Mouse (Mus musculus): Measurements from ENCODE around the gene Kpna1. TPM values are rescaled to one million over a fixed set of nuclear protein-coding genes. Genes with fewer than 3 reads are reported as not detected.
A peak's percentile ranks its signal among the peaks of the same experiment; 100 is the strongest.

Kpna1 gene
- total and polyA plus RNA-seq, 3 experiments = 22.1 to 63.9 (median 57.9) TPM

- no peak for TF ChIP-seq CHD1 (IDR thresholded peaks at IDR 0.05; ENCODE audit: low read depth, low read length)
Observed at GRCm38 (mm10) chr16:36040640-36041624, 62.4 kb downstream of the Kpna1 start, which contains the start of gene Wdr5b (continued).

- no peaks in the 10 kb centered on the region for H3K9me3 ChIP-seq (replicated peaks; ENCODE audit: low read length)
- dilution Hi-C loops (cut with MboI; ENCODE audit: extremely low pct_ligation_motif_present, extremely low pct_unique_long_range_greater_than_20kb, low sequenced_read_pairs) (no loop called here), in situ Hi-C loops (cut with MboI; ENCODE audit: low pct_ligation_motif_present, low pct_unique_long_range_greater_than_20kb, low sequenced_read_pairs) (no loop called here)
- H3K4me2 ChIP-seq (ENCODE audit: insufficient read depth, low read depth, poor library complexity, severe bottlenecking) = peak overlapping the region; percentile 95
- DNase-seq (ENCODE audit: extremely low read depth) = no peak
- TF ChIP-seq MAX (IDR thresholded peaks at IDR 0.05; ENCODE audit: low read length) (no peak), ZC3H11A (IDR thresholded peaks at IDR 0.05; ENCODE audit: low read depth, low read length) (no peak), MYC (IDR thresholded peaks at IDR 0.05; ENCODE audit: low read depth, low read length) (no peak), CHD1 (IDR thresholded peaks at IDR 0.05; ENCODE audit: low read depth, low read length) (peak; percentile 48; the same call in 1 of the 2 replicates), ELF1 (IDR thresholded peaks at IDR 0.05; ENCODE audit: low read depth, low read length) (no peak), POLR2AphosphoS2 (IDR thresholded peaks at IDR 0.05; ENCODE audit: low read depth, low read length) (no peak), RAD21 (IDR thresholded peaks at IDR 0.05; ENCODE audit: low read depth, low read length) (no peak), MEF2A (IDR thresholded peaks at IDR 0.05; ENCODE audit: borderline replicate concordance, low read depth, low read length) (no peak), RCOR1 (conservative IDR thresholded peaks at IDR 0.05; ENCODE audit: low read depth, low read length) (no peak), POLR2A (IDR thresholded peaks at IDR 0.05; ENCODE audit: low read depth, low read length) (no peak), ZNF384 (IDR thresholded peaks at IDR 0.05; ENCODE audit: low read depth, low read length) (no peak), ZMIZ1 (IDR thresholded peaks at IDR 0.05; ENCODE audit: low read depth, low read length) (no peak), SMC3 (IDR thresholded peaks at IDR 0.05; ENCODE audit: low read depth, low read length) (no peak), NELFE (IDR thresholded peaks at IDR 0.05; ENCODE audit: low read depth, low read length) (no peak), CTCF (conservative IDR thresholded peaks at IDR 0.05 in 1 of 2, IDR thresholded peaks at IDR 0.05 in 1 of 2; ENCODE audit: low read depth in 2 of 2, low read length in 2 of 2) (no peak), KAT2A (IDR thresholded peaks at IDR 0.05; ENCODE audit: insufficient replicate concordance, low read length) (0 out of 2 replicates have a peak, but pooled peaks have one; percentile 14)
- peaks cover 14% of the 10 kb centered on the region for H3K79me2 ChIP-seq (replicated peaks; ENCODE audit: control insufficient read depth, extremely low read depth, insufficient read depth, poor library complexity, severe bottlenecking)
- H3K4me3 ChIP-seq (replicated peaks in 1 of 3; ENCODE audit: low read depth in 2 of 3, low read length in 2 of 3, poor library complexity in 1 of 3) = peak overlapping the region; percentile 65 to 74 (median 65)
- H3K9ac ChIP-seq (ENCODE audit: insufficient read depth, low read depth) = peak overlapping the region; percentile 76
- peaks cover 25 to 58% of the 10 kb centered on the region in 2 experiments for H3K36me3 ChIP-seq (replicated peaks in 1 of 2; ENCODE audit: control insufficient read depth in 1 of 2, insufficient read depth in 1 of 2, low read length in 1 of 2)
- H3K27me3 ChIP-seq (replicated peaks) = no peaks in the 10 kb centered on the region
- peak overlapping the region; percentile 35 for H3K27ac ChIP-seq (ENCODE audit: insufficient read depth, low read depth)
- peaks cover 3 to 30% of the 10 kb centered on the region in 2 experiments; a peak in 3 of 4 replicates for H3K4me1 ChIP-seq (ENCODE audit: control insufficient read depth in 1 of 2, insufficient read depth in 2 of 2)
Observed at GRCm38 (mm10) chr16:36041625-36042020, 63.1 kb downstream of the Kpna1 start.

- dilution Hi-C loops (cut with MboI; ENCODE audit: extremely low pct_ligation_motif_present, extremely low pct_unique_long_range_greater_than_20kb, low sequenced_read_pairs) (no loop called here), in situ Hi-C loops (cut with MboI; ENCODE audit: low pct_ligation_motif_present, low pct_unique_long_range_greater_than_20kb, low sequenced_read_pairs) (no loop called here)
- H3K4me1 ChIP-seq (ENCODE audit: control insufficient read depth in 1 of 2, insufficient read depth in 2 of 2) = peaks cover 3 to 30% of the 10 kb centered on the region in 2 experiments; a peak in 3 of 4 replicates
- H3K36me3 ChIP-seq (replicated peaks in 1 of 2; ENCODE audit: control insufficient read depth in 1 of 2, insufficient read depth in 1 of 2, low read length in 1 of 2) = peaks cover 36 to 60% of the 10 kb centered on the region in 2 experiments
- no peak for TF ChIP-seq NELFE (IDR thresholded peaks at IDR 0.05; ENCODE audit: low read depth, low read length)
- 0 out of 2 replicates have a peak, but pooled peaks have one; percentile 12 for TF ChIP-seq MAX (IDR thresholded peaks at IDR 0.05; ENCODE audit: low read length)
- DNase-seq (ENCODE audit: extremely low read depth) = peak; percentile 21
- H3K27ac ChIP-seq (ENCODE audit: insufficient read depth, low read depth) = no peak overlapping the region
- H3K4me3 ChIP-seq (replicated peaks in 1 of 3; ENCODE audit: low read depth in 2 of 3, low read length in 2 of 3, poor library complexity in 1 of 3) = no peak overlapping the region
- H3K9me3 ChIP-seq (replicated peaks; ENCODE audit: low read length) = peaks cover 4% of the 10 kb centered on the region
- no peak overlapping the region for H3K4me2 ChIP-seq (ENCODE audit: insufficient read depth, low read depth, poor library complexity, severe bottlenecking)
- H3K9ac ChIP-seq (ENCODE audit: insufficient read depth, low read depth) = no peak overlapping the region
- peaks cover 14% of the 10 kb centered on the region for H3K79me2 ChIP-seq (replicated peaks; ENCODE audit: control insufficient read depth, extremely low read depth, insufficient read depth, poor library complexity, severe bottlenecking)
- no peaks in the 10 kb centered on the region for H3K27me3 ChIP-seq (replicated peaks)
Observed at GRCm38 (mm10) chr16:36043073-36043472, 64.5 kb downstream of the Kpna1 start.

All from CH12.LX (cell line).